Mouse (Mus musculus): Measurements from ENCODE around the gene Gnb2.

Gnb2 gene

GRCm38 (mm10) chr5:137519691-137520550 is 13.4 kb downstream of the Gnb2 start:
- no peak for DNase-seq (ENCODE audit: low spot score)

GRCm38 (mm10) chr5:137518436-137518835 is 14.9 kb downstream of the Gnb2 start, which contains the start of gene Gigyf1:
Gene Gigyf1, plus strand, starts transcription at chr5:137518548.
- no peak for DNase-seq (ENCODE audit: low spot score)

- no peak for DNase-seq (ENCODE audit: low spot score)
Observed at GRCm38 (mm10) chr5:137514811-137515210, 18.5 kb downstream of the Gnb2 start.

GRCm38 (mm10) chr5:137513951-137514721 is 19.2 kb downstream of the Gnb2 start:
- no peak for DNase-seq (ENCODE audit: low spot score)

GRCm38 (mm10) chr5:137512847-137513794 is 20.2 kb downstream of the Gnb2 start:
- no peak for DNase-seq (ENCODE audit: low spot score)

DNA sequence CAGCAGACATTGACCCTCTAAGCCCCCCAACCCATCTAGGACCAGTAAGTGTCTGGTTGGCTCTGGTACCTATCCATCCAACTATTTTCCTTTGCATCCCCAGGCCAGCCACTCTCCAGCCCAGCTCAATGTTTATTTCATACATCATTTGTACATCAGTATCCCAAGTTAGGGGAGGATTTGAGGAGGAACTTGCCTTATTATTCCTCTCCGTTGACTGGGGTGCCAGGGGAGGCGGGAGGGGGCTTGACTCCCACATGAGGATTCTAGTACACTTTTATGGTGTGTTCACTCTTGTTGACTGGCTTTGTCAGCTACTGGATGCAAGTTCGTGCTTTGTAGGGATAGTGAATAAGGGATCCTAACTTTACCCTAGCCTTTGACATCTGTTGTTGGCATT is 21.6 kb downstream of the Gnb2 start:
- DNase-seq (ENCODE audit: low spot score): no peak

GRCm38 (mm10) chr5:137510573-137511390 is 22.5 kb downstream of the Gnb2 start:
- no peak for DNase-seq (ENCODE audit: low spot score)

DNA sequence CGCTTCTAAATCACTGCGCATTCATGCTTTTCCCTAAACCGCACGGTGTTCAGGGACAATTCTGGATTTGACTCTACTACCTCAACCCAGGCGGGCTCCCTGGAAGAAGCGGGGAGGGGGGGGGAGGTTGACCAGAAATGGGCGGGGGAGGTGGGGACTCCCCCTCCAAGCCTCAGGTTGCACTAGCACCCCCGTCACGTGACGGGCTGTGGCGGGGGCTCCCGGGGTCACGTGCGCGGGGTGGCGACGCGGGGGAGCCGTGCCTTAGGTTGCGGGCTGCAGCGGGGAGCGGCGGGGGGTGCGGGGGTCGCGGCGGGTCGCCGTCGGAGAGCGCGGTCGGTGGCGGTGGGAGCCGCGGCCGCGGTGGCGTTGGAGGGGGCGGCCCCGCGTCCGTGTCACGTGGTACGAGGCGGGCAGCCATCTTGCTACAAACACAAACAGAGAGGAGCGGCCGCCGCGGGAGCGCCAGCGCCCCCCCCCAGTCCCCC is 23.3 kb downstream of the Gnb2 start:
- peak; percentile 54 for DNase-seq (ENCODE audit: low spot score)

DNA sequence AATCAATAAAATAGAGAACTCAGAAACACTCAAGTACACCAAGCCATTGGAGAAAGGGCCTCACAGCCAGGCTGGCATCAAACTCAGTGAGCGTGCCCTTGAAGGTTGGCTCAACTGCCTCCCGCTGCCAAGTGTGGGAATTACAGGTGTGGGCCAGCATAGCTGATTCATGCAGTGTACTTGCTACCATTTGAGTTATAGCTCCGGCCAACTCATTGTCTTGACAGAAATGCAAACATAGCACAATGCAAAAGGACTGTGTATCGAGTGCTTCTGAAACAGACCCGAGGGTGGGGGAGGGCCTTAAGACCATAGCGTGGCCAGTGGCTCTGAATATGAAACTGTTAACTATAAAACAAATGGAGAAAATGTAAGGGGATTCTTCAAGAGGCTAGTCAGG is 29.3 kb downstream of the Gnb2 start:
- DNase-seq (ENCODE audit: low spot score): no peak

GRCm38 (mm10) chr5:137502667-137503110 is 30.6 kb downstream of the Gnb2 start:
- DNase-seq (ENCODE audit: low spot score): no peak

DNA sequence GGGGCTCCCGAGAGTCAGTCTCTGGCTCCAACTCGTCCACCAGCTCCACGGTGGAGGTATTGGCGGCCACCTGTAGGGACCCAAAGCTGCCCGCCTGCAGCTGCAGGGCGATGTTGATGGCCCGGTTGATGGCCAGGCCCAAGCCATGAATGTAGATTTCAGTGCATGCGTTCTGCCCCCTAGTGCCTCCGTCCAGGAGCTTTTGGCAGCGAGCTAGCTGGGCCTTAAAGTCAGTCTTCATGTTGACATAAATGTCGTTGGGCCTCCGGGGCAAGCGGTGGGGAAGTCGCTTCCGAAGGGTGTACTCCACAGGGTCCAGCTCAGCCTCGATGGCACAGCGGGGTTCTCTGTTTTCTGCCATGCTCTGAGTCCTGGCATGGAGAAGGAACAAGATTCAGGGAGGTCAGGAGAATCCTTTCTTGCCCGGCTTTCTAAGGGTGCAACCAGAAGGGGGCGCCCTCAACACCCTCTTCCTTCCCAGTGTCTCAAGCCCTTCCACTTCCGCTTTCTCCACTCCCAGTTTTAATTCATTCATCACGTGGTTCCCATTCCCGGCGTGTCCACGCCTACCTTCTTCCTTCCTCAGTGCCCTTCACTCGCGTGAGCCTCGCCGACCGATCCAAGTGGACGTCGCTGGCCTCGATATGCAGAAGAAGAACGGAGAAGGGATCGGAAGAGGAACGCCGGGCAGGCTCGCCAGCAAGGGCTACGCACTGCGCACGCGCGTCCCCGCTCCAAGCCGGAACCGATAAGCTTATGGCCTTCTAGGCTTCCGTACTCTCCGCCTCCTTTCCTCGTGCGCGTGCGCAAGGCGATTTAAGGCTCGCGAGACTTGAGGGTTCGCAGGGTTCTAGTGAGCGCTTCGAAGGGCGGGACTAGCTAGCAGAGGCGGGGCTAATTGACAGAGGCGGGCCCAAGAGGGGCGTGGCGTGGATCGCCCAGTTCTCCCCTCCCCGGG is 31.3 kb downstream of the Gnb2 start, which contains the start of gene Pop7:
Gene Pop7 (minus strand): TSS at position 810 of the 958 bp plus-strand sequence.
- DNase-seq (ENCODE audit: low spot score): peak; percentile 100

DNA sequence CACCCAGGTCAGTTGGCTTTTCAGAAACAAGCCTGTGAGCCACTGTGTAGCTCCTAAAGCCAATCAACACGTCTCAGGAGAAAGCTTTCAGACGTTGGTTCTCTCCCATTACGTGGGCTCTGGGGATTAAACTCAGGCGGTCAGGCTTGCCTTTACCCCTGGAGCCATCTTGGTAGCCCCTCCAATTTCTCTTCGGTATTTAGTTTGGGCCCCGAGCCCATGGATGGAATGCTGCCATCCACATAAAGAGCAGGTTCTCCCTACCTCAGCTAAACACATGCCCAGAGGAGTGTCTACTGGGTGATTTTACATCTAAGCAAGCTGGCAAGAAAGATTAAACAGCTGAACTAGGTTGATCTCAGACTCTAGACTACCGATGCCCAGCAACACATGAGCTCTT is 33.1 kb downstream of the Gnb2 start:
- DNase-seq (ENCODE audit: low spot score): no peak

GRCm38 (mm10) chr5:137493831-137494230 is 39.5 kb downstream of the Gnb2 start:
- no peak for DNase-seq (ENCODE audit: low spot score)

DNA sequence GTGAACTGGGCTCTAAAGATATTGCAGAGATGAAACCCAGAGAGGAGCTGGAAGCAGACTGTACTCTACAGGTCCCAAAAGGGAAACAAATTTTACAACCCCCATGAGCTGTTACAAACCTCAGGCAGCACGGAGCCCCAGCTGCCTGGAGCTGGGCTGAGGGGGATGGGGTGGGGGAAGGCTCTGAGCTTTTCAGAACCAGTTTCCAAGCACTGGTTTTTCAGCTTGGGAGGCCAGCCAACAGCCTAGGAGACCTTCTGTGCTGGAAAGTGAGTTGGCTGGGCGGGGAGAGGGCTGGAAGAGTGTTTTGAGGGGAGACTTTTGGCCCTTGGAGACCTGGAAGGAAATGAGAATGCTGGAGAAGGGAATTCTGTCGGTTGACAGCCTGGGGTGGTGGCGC is 41.8 kb downstream of the Gnb2 start:
- no peak for DNase-seq (ENCODE audit: low spot score)

DNA sequence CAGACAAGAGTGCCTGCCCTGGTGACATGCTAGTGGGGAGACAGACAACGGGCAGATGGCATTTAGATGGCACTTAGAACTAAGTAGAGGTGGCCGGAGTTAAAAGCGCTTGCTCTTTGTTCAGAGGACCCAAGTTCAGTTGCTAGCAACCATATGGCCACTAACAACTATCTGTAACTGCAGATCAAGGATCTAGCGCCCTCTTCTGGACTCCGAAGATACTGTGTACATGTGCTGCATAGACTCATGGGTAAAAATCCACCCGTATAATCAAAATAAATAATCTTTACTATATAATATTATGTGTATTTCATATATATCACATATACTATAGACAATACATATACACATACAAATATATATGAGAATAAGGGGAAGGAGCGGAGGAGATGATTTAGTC is 45.7 kb downstream of the Gnb2 start:
- no peak for DNase-seq (ENCODE audit: low spot score)

DNA sequence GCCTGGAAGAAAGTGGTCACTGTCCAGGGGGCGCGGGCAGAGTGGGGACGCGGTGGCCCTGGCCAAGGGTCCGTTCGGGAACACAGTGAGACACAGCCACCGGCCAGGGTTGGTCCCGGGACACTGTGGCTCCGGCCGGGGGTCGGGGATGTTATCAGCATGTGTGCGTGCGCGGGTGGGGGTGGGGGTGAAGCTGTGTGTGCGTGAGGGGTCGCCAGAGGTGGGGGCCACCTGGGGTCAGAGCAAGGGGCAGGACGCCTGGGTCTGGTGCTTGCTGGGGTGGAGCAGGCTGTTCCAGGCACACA is 47.5 kb downstream of the Gnb2 start:
- no peak for DNase-seq (ENCODE audit: low spot score)

DNA sequence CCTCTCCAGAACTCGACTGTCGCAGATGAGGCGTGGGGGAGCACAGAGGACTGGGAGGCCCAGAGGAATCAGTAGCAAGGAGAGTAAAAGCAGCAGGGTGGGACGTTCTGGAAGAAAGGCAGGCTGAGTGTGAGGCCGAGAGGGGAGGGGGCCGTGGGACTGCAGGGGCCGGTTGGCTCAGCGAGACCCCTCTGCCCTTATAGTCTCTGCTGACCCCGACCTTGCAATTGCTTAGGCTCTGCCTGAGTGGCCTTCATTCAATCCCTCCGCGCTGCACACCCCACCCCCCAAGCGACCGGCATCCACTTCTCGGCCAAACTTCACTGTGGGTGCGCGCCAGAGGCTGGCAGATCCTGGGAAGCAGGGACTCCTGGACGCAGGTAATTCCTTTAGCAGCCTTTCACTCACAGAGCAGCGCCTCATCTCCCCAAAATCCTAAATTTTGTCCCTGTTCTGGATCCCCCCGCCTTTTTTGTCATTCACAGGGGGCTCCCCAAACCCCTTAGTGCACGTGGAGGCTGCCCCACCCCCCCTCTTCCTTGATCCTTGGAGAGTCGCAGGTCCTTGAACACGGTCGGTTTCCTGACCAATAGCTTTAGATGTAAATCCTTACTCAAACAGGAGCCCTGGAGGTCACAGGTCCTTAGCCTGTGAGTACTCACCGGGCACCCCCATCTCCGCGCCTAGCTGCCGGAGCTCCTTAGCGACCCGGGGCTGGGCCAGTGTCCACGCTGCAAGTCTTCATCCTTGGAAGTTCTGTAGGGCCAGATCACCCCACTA is 48.0 kb downstream of the Gnb2 start:
- no peak for DNase-seq (ENCODE audit: low spot score)

- peak; percentile 20 for DNase-seq (ENCODE audit: low spot score)
Observed at GRCm38 (mm10) chr5:137481897-137482296, 51.4 kb downstream of the Gnb2 start.

GRCm38 (mm10) chr5:137481138-137481537 is 52.2 kb downstream of the Gnb2 start:
- peak; percentile 26 for DNase-seq (ENCODE audit: low spot score)

Measured in ovary, adult 18-20 months (tissue).